Mouse (Mus musculus): ENCODE data around the gene Ephx1. TPM values are rescaled to one million over a fixed set of nuclear protein-coding genes. Genes with fewer than 3 reads are reported as not detected.

Gene Ephx1
- polyA plus RNA-seq (2016; fragmentation: Nextera tagmentation; extraction: Ambion mirVana), result 0.95 and 1.3 TPM in 2 replicates

- Histone ChIP-seq H3K9me3 (no peaks in the 10 kb centered on the region), H3K27ac (no peak within 1 kb of the TSS), H3K9ac (no peak within 1 kb of the TSS), H3K4me2 (no peak within 1 kb of the TSS), H3K36me3 (replicated peaks) (no peaks in the 10 kb centered on the region), H3K4me3 (replicated peaks) (no peak within 1 kb of the TSS), H3K27me3 (peaks cover 15% of the 10 kb centered on the region), H3K4me1 (peaks cover 9% of the 10 kb centered on the region; the same call in 1 of the 2 replicates)
- 63% methylated on average over 5 of the region's 5 CpGs for WGBS
- ATAC-seq (ENCODE audit: low FRiP score), result no peak
Observed at GRCm38 (mm10) chr1:181020756-181021487, at the start of gene Ephx1. Gene Ephx1, minus strand, starts transcription at chr1:181020904.

DNA sequence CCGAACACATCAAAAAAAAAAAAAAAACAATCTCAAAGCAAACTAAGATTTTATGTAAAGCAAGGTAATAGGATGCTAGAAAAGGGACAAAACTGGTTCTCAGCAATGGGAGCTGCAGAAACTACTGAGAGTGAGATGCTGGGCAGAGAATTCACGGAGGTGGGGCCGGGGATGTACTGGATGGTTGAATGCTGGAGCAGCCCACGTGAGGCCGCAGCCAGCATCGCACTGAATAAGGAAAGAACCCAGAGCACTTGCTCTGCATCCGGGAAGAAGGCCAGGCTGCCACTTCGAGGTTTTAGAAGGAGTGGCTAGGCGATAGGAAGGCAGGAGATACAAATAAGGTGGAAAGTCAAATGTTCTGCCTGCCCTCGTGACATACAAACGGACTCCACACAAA lies 49.0 kb upstream of the Ephx1 start:
- no peak for ATAC-seq (ENCODE audit: low FRiP score)
- H3K9ac ChIP-seq, result no peak overlapping the region
- no peaks in the 10 kb centered on the region for H3K27me3 ChIP-seq
- no peak overlapping the region for H3K27ac ChIP-seq
- no peaks in the 10 kb centered on the region for H3K4me1 ChIP-seq
- no peaks in the 10 kb centered on the region for H3K9me3 ChIP-seq
- no peak overlapping the region for H3K4me2 ChIP-seq
- no peak overlapping the region for H3K4me3 ChIP-seq (replicated peaks)
- H3K36me3 ChIP-seq (replicated peaks), result no peaks in the 10 kb centered on the region
- WGBS, result 71% methylated on average over 11 of the region's 11 CpGs

GRCm38 (mm10) chr1:181068344-181068743 lies 47.6 kb upstream of the Ephx1 start:
- H3K27me3 ChIP-seq, result no peaks in the 10 kb centered on the region
- no peak for ATAC-seq (ENCODE audit: low FRiP score)
- no peaks in the 10 kb centered on the region for H3K9me3 ChIP-seq
- H3K4me3 ChIP-seq (replicated peaks), result no peak overlapping the region
- WGBS, result 82% methylated on average over 1 of the region's 1 CpGs
- no peak overlapping the region for H3K4me2 ChIP-seq
- H3K9ac ChIP-seq, result no peak overlapping the region
- H3K27ac ChIP-seq, result no peak overlapping the region
- H3K36me3 ChIP-seq (replicated peaks), result no peaks in the 10 kb centered on the region
- H3K4me1 ChIP-seq, result no peaks in the 10 kb centered on the region

DNA sequence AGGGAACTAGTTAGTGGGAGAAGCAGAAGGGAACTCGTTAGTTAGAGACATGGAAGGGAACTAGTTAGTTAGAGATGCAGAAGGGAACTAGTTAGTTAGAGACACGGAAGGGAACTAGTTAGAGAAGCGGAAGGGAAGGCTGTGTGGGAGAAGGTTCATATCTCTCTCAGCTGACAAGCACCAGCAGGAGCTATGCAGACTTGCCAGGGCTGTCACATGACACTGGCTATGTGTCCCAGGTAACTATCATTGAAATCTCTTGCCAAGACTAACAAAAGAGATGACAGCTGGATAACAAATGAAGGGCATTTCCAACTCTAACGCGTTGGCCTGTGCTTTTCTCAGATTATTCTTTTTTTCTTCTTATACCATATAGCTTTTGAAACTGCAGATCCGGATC lies 43.9 kb upstream of the Ephx1 start:
- Histone ChIP-seq H3K27ac (no peak overlapping the region), H3K4me1 (no peaks in the 10 kb centered on the region), H3K4me2 (no peak overlapping the region), H3K4me3 (replicated peaks) (no peak overlapping the region), H3K9me3 (no peaks in the 10 kb centered on the region), H3K9ac (no peak overlapping the region), H3K27me3 (no peaks in the 10 kb centered on the region), H3K36me3 (replicated peaks) (no peaks in the 10 kb centered on the region)
- no peak for ATAC-seq (ENCODE audit: low FRiP score)
- 84% methylated on average over 6 of the region's 6 CpGs for whole genome bisulfite sequencing

DNA sequence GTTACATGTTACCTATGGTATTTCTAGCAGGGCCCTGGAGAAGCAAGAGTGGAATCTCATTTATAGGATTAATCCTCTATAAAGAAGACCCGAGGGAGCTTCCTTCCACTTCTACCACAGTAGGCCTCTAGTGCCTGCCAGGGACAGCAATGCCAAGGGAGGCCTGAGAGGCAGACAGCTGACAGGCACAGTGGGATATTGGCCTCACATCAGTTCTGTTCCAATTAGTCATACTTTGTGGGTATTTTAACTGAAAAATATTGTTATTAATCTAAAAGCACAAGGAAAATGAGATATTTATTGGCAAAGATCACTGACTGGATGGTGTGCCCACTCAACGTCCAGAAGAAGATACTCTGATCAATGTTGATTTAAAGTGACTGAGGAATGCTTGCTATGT lies 43.3 kb upstream of the Ephx1 start:
- H3K36me3 ChIP-seq (replicated peaks), result no peaks in the 10 kb centered on the region
- no peak for ATAC-seq (ENCODE audit: low FRiP score)

GRCm38 (mm10) chr1:181061784-181062485 lies 41.2 kb upstream of the Ephx1 start:
- Histone ChIP-seq H3K36me3 (replicated peaks) (no peaks in the 10 kb centered on the region), H3K9me3 (no peaks in the 10 kb centered on the region), H3K9ac (no peak overlapping the region), H3K27ac (no peak overlapping the region), H3K4me1 (no peaks in the 10 kb centered on the region), H3K4me3 (replicated peaks) (no peak overlapping the region), H3K27me3 (no peaks in the 10 kb centered on the region), H3K4me2 (no peak overlapping the region)
- 64% methylated on average over 3 of the region's 3 CpGs for WGBS
- ATAC-seq (ENCODE audit: low FRiP score), result no peak

More for the DNA sequence above, 43.3 kb upstream of the Ephx1 start:
- H3K9me3 ChIP-seq, result no peaks in the 10 kb centered on the region
- no peaks in the 10 kb centered on the region for H3K27me3 ChIP-seq
- WGBS, result 76% methylated on average over 2 of the region's 2 CpGs
- no peak overlapping the region for H3K9ac ChIP-seq
- no peak overlapping the region for H3K4me2 ChIP-seq
- H3K4me3 ChIP-seq (replicated peaks), result no peak overlapping the region
- H3K27ac ChIP-seq, result no peak overlapping the region
- no peaks in the 10 kb centered on the region for H3K4me1 ChIP-seq

- no peak overlapping the region for H3K9ac ChIP-seq
- no peaks in the 10 kb centered on the region for H3K9me3 ChIP-seq
- no peak overlapping the region for H3K4me2 ChIP-seq
- no peaks in the 10 kb centered on the region for H3K4me1 ChIP-seq
- ATAC-seq (ENCODE audit: low FRiP score), result no peak
- H3K27ac ChIP-seq, result no peak overlapping the region
- H3K36me3 ChIP-seq (replicated peaks), result no peaks in the 10 kb centered on the region
- no peak overlapping the region for H3K4me3 ChIP-seq (replicated peaks)
- H3K27me3 ChIP-seq, result no peaks in the 10 kb centered on the region
- WGBS, result 81% methylated on average over 4 of the region's 4 CpGs
Observed at GRCm38 (mm10) chr1:181052898-181053297, 32.2 kb upstream of the Ephx1 start.

GRCm38 (mm10) chr1:181050937-181051336 lies 30.2 kb upstream of the Ephx1 start, which contains the start of gene 9130409I23Rik:
Gene 9130409I23Rik, plus strand, starts transcription at chr1:181051237.
- 91% methylated on average over 6 of the region's 6 CpGs for WGBS
- no peaks in the 10 kb centered on the region for H3K27me3 ChIP-seq
- H3K9me3 ChIP-seq, result no peaks in the 10 kb centered on the region
- no peak for ATAC-seq (ENCODE audit: low FRiP score)
- no peak within 1 kb of the TSS for H3K27ac ChIP-seq
- no peak within 1 kb of the TSS for H3K4me3 ChIP-seq (replicated peaks)
- no peak within 1 kb of the TSS for H3K9ac ChIP-seq
- H3K4me2 ChIP-seq, result no peak within 1 kb of the TSS
- H3K4me1 ChIP-seq, result no peaks in the 10 kb centered on the region
- H3K36me3 ChIP-seq (replicated peaks), result no peaks in the 10 kb centered on the region

DNA sequence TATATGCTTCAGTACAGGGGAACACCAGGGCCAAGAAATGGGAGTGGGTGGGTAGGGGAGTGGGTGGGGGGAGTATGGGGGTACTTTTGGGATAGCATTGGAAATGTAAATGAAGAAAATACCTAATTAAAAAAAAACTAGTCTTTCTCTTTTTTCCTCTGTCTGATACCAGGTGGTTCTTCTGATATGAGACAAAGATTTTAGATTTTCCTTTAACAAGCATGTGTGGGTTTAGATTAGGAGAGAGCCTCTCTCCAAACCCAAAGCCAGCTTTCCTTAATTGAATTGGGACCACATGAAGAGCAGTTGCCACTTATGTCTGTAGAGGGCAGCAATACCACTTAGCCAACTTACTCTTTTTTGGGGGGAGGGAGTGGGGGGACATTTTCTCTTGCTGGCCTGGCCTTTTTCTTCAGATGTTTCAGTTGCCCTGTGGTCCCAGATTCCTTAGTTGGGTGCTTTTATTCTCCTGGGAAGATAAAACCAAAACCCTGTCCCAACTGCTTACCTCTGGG lies 28.7 kb upstream of the Ephx1 start:
- Histone ChIP-seq H3K27me3 (no peaks in the 10 kb centered on the region), H3K9me3 (no peaks in the 10 kb centered on the region), H3K9ac (no peak overlapping the region), H3K27ac (no peak overlapping the region), H3K4me3 (replicated peaks) (no peak overlapping the region), H3K4me1 (no peaks in the 10 kb centered on the region), H3K4me2 (no peak overlapping the region), H3K36me3 (replicated peaks) (no peaks in the 10 kb centered on the region)
- no peak for ATAC-seq (ENCODE audit: low FRiP score)

DNA sequence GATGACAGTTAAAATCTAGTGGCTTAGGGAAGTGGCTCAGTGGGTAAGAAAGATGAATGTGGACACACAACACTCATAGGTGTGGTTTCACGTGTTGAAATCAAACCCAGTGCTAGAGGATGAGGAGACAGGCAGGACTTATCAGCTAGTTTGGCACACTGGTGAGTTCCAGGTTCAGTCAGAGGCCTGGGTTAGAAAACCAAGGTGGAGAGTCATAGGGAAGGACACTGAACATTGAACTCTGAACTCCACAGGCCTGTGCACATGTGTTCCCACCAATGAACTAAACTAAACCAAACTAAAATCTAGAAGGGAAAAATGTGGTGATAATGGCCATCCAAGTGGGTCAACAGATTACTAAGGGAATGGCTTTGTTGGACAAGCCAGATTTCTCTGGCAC lies 26.8 kb upstream of the Ephx1 start:
- no peak overlapping the region for H3K4me3 ChIP-seq (replicated peaks)
- WGBS, result 77% methylated on average over 1 of the region's 1 CpGs
- no peaks in the 10 kb centered on the region for H3K27me3 ChIP-seq

DNA sequence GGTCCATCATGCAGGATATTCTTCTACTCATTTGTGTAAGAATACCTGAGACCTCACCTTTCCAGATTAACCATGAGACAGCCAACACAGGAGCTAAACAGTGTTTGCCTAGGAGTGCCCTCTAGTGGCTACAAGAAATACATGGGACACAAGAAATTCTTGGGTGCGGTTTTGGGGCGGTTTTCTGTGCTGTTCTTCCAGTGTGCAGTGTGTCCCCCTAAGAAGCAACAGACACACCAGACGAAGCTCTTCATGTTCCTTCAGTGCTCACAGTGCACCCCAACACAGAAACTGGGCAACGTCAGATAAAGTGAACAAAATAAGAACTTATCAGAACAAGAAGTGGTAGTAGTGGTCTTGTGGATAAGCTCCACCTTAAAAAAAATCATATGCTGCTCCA lies 18.9 kb upstream of the Ephx1 start:
- Histone ChIP-seq H3K27me3 (0 out of 2 replicates have a peak, but pooled peaks cover 9% of the 10 kb centered on the region), H3K27ac (no peak overlapping the region), H3K4me2 (no peak overlapping the region), H3K36me3 (replicated peaks) (no peaks in the 10 kb centered on the region), H3K9ac (no peak overlapping the region), H3K9me3 (no peaks in the 10 kb centered on the region), H3K4me3 (replicated peaks) (no peak overlapping the region), H3K4me1 (no peaks in the 10 kb centered on the region)
- WGBS, result 9% methylated on average over 4 of the region's 4 CpGs
- ATAC-seq (ENCODE audit: low FRiP score), result no peak

More for the DNA sequence above, 26.8 kb upstream of the Ephx1 start:
- no peak overlapping the region for H3K9ac ChIP-seq
- no peaks in the 10 kb centered on the region for H3K36me3 ChIP-seq (replicated peaks)
- no peak overlapping the region for H3K4me2 ChIP-seq
- no peak overlapping the region for H3K27ac ChIP-seq
- no peaks in the 10 kb centered on the region for H3K9me3 ChIP-seq
- no peaks in the 10 kb centered on the region for H3K4me1 ChIP-seq
- ATAC-seq (ENCODE audit: low FRiP score), result no peak

DNA sequence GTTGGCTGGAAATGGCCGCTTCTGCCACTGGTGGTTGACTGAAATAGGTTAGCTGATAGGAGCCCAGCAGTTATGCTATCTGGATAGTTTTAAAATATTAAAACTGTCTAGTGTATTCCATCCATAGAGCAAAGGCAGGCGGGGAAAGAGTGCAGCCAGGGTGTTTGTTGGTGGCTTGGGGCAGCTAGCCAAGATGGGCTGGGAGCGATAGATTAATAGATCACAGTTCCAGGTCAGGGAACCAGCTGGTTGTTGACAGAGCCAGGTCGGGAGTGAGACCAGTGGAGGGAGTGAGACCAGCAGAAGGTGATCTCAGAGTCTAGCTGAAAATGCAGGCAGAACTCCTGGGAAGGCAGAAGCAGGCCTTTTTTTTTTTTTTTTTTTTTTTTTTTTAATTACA lies 16.9 kb upstream of the Ephx1 start:
- no peak overlapping the region for H3K4me3 ChIP-seq (replicated peaks)
- H3K9me3 ChIP-seq, result no peaks in the 10 kb centered on the region
- 0 out of 2 replicates have a peak, but pooled peaks cover 9% of the 10 kb centered on the region for H3K27me3 ChIP-seq
- H3K9ac ChIP-seq, result no peak overlapping the region
- no peak overlapping the region for H3K27ac ChIP-seq
- no peaks in the 10 kb centered on the region for H3K36me3 ChIP-seq (replicated peaks)
- no peak overlapping the region for H3K4me2 ChIP-seq
- ATAC-seq (ENCODE audit: low FRiP score), result no peak
- H3K4me1 ChIP-seq, result no peaks in the 10 kb centered on the region
- WGBS, result 82% methylated on average over 4 of the region's 4 CpGs
